Mouse (Mus musculus) MEL (cell line): ENCODE data around the gene Cfdp1. TPM values are rescaled to one million over a fixed set of nuclear protein-coding genes. Genes with fewer than 3 reads are reported as not detected.

Experiments used
- DNase-seq: peaks from one replicate; pipeline ENCODE4 v3.0.0; 2011; ENCODE audit warnings: low read depth, low spot score
- H3K27ac ChIP-seq: 2 replicates; pipeline ENCODE4 v1.5.1; 2012; ENCODE audit warnings: low read depth, mild to moderate bottlenecking, control low read depth, low read length, moderate library complexity; ENCODE audit not compliant: control insufficient read depth
- H3K27me3 ChIP-seq, 2 experiments: fragments of 150-350 bp in 1 of 2; sonication (generic) in 1 of 2; 2 replicates each; pipeline ENCODE4 v1.6.1; 2012; ENCODE audit warnings: low read length in 2 of 2, mild to moderate bottlenecking in 2 of 2, improper control_type of control experiment in 1 of 2, moderate library complexity in 1 of 2; ENCODE audit not compliant: insufficient read depth in 2 of 2, control insufficient read depth in 1 of 2
- H3K36me3 ChIP-seq, 2 experiments: 2 replicates each; pipeline ENCODE4 v1.6.1; 2012 to 2014; ENCODE audit warnings: low read length in 2 of 2, improper control_type of control experiment in 1 of 2, inconsistent platforms in 1 of 2, mild to moderate bottlenecking in 1 of 2; ENCODE audit not compliant: insufficient read depth in 2 of 2, control insufficient read depth in 1 of 2
- H3K4me1 ChIP-seq, 2 experiments: fragments of 150-350 bp in 1 of 2; sonication (generic) in 1 of 2; 2 replicates each; pipeline ENCODE4 v1.6.1; 2012; ENCODE audit warnings: low read length in 2 of 2, improper control_type of control experiment in 1 of 2, mild to moderate bottlenecking in 1 of 2; ENCODE audit not compliant: insufficient read depth in 2 of 2, control insufficient read depth in 1 of 2
- H3K4me3 ChIP-seq, 2 experiments: fragments of 150-350 bp in 1 of 2; sonication (generic) in 1 of 2; 2 replicates each; pipeline ENCODE4 v1.5.1; 2012; ENCODE audit warnings: low read depth in 2 of 2, low read length in 2 of 2, mild to moderate bottlenecking in 2 of 2, moderate library complexity in 2 of 2, control low read depth in 1 of 2, improper control_type of control experiment in 1 of 2; ENCODE audit not compliant: control insufficient read depth in 1 of 2, insufficient read depth in 1 of 2
- H3K79me2 ChIP-seq: 2 replicates; pipeline ENCODE4 v1.6.1; 2012; ENCODE audit warnings: mild to moderate bottlenecking, low read length, moderate library complexity; ENCODE audit not compliant: control insufficient read depth, poor library complexity, insufficient read depth
- H3K9ac ChIP-seq: 2 replicates; pipeline ENCODE4 v1.6.1; 2012; ENCODE audit warnings: low read depth, mild to moderate bottlenecking, control low read depth, low read length, moderate library complexity; ENCODE audit not compliant: control insufficient read depth, poor library complexity, severe bottlenecking
- H3K9me3 ChIP-seq: fragments of 150-350 bp; sonication (generic); replicated peaks from 2 replicates; pipeline ENCODE4 v1.6.1; 2012; ENCODE audit warnings: mild to moderate bottlenecking, low read length, improper control_type of control experiment, moderate library complexity; ENCODE audit not compliant: insufficient read depth
- BHLHE40 ChIP-seq: IDR thresholded peaks from 2 replicates; pipeline ENCODE4 v1.6.1; 2012; ENCODE audit warnings: low read depth, mild to moderate bottlenecking, inconsistent platforms, low read length, improper control_type of control experiment, borderline replicate concordance
- CHD1 ChIP-seq: IDR thresholded peaks from 2 replicates; pipeline ENCODE4 v1.6.1; 2012; ENCODE audit warnings: low read depth, mild to moderate bottlenecking, inconsistent platforms, low read length, improper control_type of control experiment
- CHD2 ChIP-seq: IDR thresholded peaks from 2 replicates; pipeline ENCODE4 v1.6.1; 2011; ENCODE audit warnings: low read length, improper control_type of control experiment
- CTCF ChIP-seq, 3 experiments: IDR thresholded peaks in 2 of 3; conservative IDR thresholded peaks in 1 of 3; 2 replicates each; pipeline ENCODE4 v1.5.1; 2011 to 2012; ENCODE audit warnings: low read length in 3 of 3, low read depth in 2 of 3, mild to moderate bottlenecking in 2 of 3, improper control_type of control experiment in 1 of 3, inconsistent platforms in 1 of 3, mixed read lengths in 1 of 3, moderate library complexity in 1 of 3; ENCODE audit not compliant: control insufficient read depth in 1 of 3, insufficient read depth in 1 of 3, poor library complexity in 1 of 3, severe bottlenecking in 1 of 3
- ELF1 ChIP-seq: IDR thresholded peaks from 2 replicates; pipeline ENCODE4 v1.6.1; 2014; ENCODE audit warnings: low read depth, mild to moderate bottlenecking, inconsistent platforms, low read length, improper control_type of control experiment, moderate library complexity
- EP300 ChIP-seq, 2 experiments: IDR thresholded peaks; 2 replicates each; pipeline ENCODE4 v1.6.1; 2011; ENCODE audit warnings: improper control_type of control experiment in 2 of 2, low read length in 2 of 2, low read depth in 1 of 2, mild to moderate bottlenecking in 1 of 2
- GABPA ChIP-seq: IDR thresholded peaks from 2 replicates; pipeline ENCODE4 v1.6.1; 2012; ENCODE audit warnings: low read depth, mild to moderate bottlenecking, inconsistent platforms, low read length, improper control_type of control experiment, moderate library complexity
- GATA1 ChIP-seq: IDR thresholded peaks from 2 replicates; pipeline ENCODE4 v1.6.1; 2011; ENCODE audit warnings: low read depth, low read length, improper control_type of control experiment
- HCFC1 ChIP-seq: IDR thresholded peaks from 2 replicates; pipeline ENCODE4 v1.6.1; 2012; ENCODE audit warnings: low read depth, mild to moderate bottlenecking, inconsistent platforms, low read length, improper control_type of control experiment, moderate library complexity
- JUND ChIP-seq: IDR thresholded peaks from 2 replicates; pipeline ENCODE4 v1.6.1; 2011; ENCODE audit warnings: low read depth, mild to moderate bottlenecking, improper control_type of control experiment, low read length
- KAT2A ChIP-seq: conservative IDR thresholded peaks from 2 replicates; pipeline ENCODE4 v1.6.1; 2012; ENCODE audit warnings: low read depth, low read length, improper control_type of control experiment, inconsistent platforms
- MAFK ChIP-seq: IDR thresholded peaks from 2 replicates; pipeline ENCODE4 v1.6.1; 2011; ENCODE audit warnings: low read depth, mild to moderate bottlenecking, low read length, improper control_type of control experiment, borderline replicate concordance
- MAX ChIP-seq: IDR thresholded peaks from 2 replicates; pipeline ENCODE4 v1.6.1; 2011; ENCODE audit warnings: low read length, improper control_type of control experiment
- MAZ ChIP-seq: IDR thresholded peaks from 2 replicates; pipeline ENCODE4 v1.6.1; 2012; ENCODE audit warnings: low read depth, mild to moderate bottlenecking, inconsistent platforms, low read length, improper control_type of control experiment
- MEF2A ChIP-seq: IDR thresholded peaks from 2 replicates; pipeline ENCODE4 v1.6.1; 2014; ENCODE audit warnings: low read depth, mild to moderate bottlenecking, inconsistent platforms, low read length, improper control_type of control experiment; ENCODE audit not compliant: poor library complexity, insufficient replicate concordance, severe bottlenecking; ENCODE audit errors: extremely low read depth
- MXI1 ChIP-seq: IDR thresholded peaks from 2 replicates; pipeline ENCODE4 v1.6.1; 2011; ENCODE audit warnings: mild to moderate bottlenecking, low read depth, low read length, improper control_type of control experiment
- MYB ChIP-seq: IDR thresholded peaks from 2 replicates; pipeline ENCODE4 v1.6.1; 2011; ENCODE audit warnings: mild to moderate bottlenecking, low read depth, low read length, improper control_type of control experiment
- NELFE ChIP-seq: IDR thresholded peaks from 2 replicates; pipeline ENCODE4 v1.6.1; 2011; ENCODE audit warnings: low read depth, low read length, improper control_type of control experiment
- RAD21 ChIP-seq: IDR thresholded peaks from 2 replicates; pipeline ENCODE4 v1.6.1; 2011; ENCODE audit warnings: mild to moderate bottlenecking, low read depth, low read length, improper control_type of control experiment
- RCOR1 ChIP-seq: IDR thresholded peaks from 2 replicates; pipeline ENCODE4 v1.6.1; 2012; ENCODE audit warnings: low read depth, mild to moderate bottlenecking, inconsistent platforms, low read length, improper control_type of control experiment
- SMC3 ChIP-seq: IDR thresholded peaks from 2 replicates; pipeline ENCODE4 v1.6.1; 2011; ENCODE audit warnings: low read depth, low read length, improper control_type of control experiment
- TAL1 ChIP-seq: IDR thresholded peaks from 2 replicates; pipeline ENCODE4 v1.6.1; 2012; ENCODE audit warnings: mild to moderate bottlenecking, inconsistent platforms, low read length, moderate library complexity, mixed read lengths
- TBP ChIP-seq: IDR thresholded peaks from 2 replicates; pipeline ENCODE4 v1.8.0; 2011; ENCODE audit warnings: low read depth, low read length, improper control_type of control experiment
- TCF12 ChIP-seq: IDR thresholded peaks from 2 replicates; pipeline ENCODE4 v1.6.1; 2014; ENCODE audit warnings: low read depth, mild to moderate bottlenecking, inconsistent platforms, low read length, improper control_type of control experiment, moderate library complexity
- UBTF ChIP-seq: IDR thresholded peaks from 2 replicates; pipeline ENCODE4 v1.6.1; 2012; ENCODE audit warnings: low read depth, mild to moderate bottlenecking, inconsistent platforms, low read length, improper control_type of control experiment, moderate library complexity, borderline replicate concordance; ENCODE audit not compliant: insufficient read depth
- USF2 ChIP-seq, 2 experiments: IDR thresholded peaks; 2 replicates each; pipeline ENCODE4 v1.6.1; 2011 to 2012; ENCODE audit warnings: improper control_type of control experiment in 2 of 2, low read length in 2 of 2, borderline replicate concordance in 1 of 2, inconsistent platforms in 1 of 2, low read depth in 1 of 2, mild to moderate bottlenecking in 1 of 2; ENCODE audit not compliant: insufficient read depth in 1 of 2
- ZKSCAN1 ChIP-seq: IDR thresholded peaks from 2 replicates; pipeline ENCODE4 v1.6.1; 2012; ENCODE audit warnings: low read depth, mild to moderate bottlenecking, inconsistent platforms, low read length, improper control_type of control experiment, moderate library complexity
- ZMIZ1 ChIP-seq: IDR thresholded peaks from 2 replicates; pipeline ENCODE4 v1.6.1; 2012; ENCODE audit warnings: low read depth, mild to moderate bottlenecking, inconsistent platforms, low read length, improper control_type of control experiment, moderate library complexity
- ZNF384 ChIP-seq: IDR thresholded peaks from 2 replicates; pipeline ENCODE4 v1.6.1; 2012; ENCODE audit warnings: low read depth, mild to moderate bottlenecking, inconsistent platforms, low read length, improper control_type of control experiment
- polyA plus RNA-seq, 2 experiments: library from polyadenylated mRNA; stranded (reverse) in 1 of 2; unstranded in 1 of 2; fragments of >175 nt in 1 of 2; fragments of >200 nt in 1 of 2; gene quantifications; 2 replicates each; pipeline versions ENCODE4 v1.2.1 to v1.2.4; 2012; ENCODE audit warnings: low replicate concordance in 2 of 2, low read depth in 1 of 2; ENCODE audit not compliant: insufficient read length in 2 of 2, insufficient read depth in 1 of 2, missing spikeins in 1 of 2
- total RNA-seq: library from RNA; depleted of rRNA; stranded (reverse); fragments of 300-350 nt; gene quantifications from 2 replicates; pipeline ENCODE4 v1.2.3, GENCODE M21; 2012

Cfdp1 gene
- total and polyA plus RNA-seq, 3 experiments: 185 to 214 TPM; not detected in 1

DNA sequence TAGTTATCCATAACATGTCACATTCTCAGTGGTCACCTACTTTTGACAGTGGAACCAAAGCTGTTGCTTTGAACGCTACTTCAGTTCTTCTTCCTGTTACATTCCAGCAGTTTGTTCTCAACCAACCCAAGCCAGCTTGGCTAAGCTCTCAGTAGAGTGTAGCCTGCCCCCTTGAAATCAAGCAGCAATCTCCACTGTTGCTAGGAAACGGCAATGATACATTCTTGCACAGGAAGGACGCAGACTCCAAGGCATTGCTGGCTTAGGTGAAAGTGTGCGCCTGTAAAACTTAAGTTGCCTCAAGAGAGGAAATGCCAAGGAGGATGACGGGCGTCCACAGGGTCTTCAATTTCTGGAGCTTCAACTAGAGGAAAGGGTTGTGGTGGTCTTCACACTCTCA is 11.8 kb upstream of the Cfdp1 start:
- no peak for TF ChIP-seq MEF2A
- no peak for TF ChIP-seq MXI1
- no peak for TF ChIP-seq ZMIZ1
- no peak for TF ChIP-seq MAZ
- no peak for TF ChIP-seq MYB
- TF ChIP-seq KAT2A: no peak
- TF ChIP-seq NELFE: no peak
- TF ChIP-seq MAX: no peak
- no peak for TF ChIP-seq RCOR1
- TF ChIP-seq HCFC1: no peak
- no peak for TF ChIP-seq TCF12
- no peak for TF ChIP-seq CHD1
- no peak for TF ChIP-seq JUND
- no peak for TF ChIP-seq RAD21
- TF ChIP-seq EP300 (IDR thresholded peaks at IDR 0.05; ENCODE audit: low read depth in 1 of 2, low read length in 2 of 2): no peak
- TF ChIP-seq BHLHE40: no peak
- no peak for TF ChIP-seq ZKSCAN1
- TF ChIP-seq GABPA: no peak
- TF ChIP-seq CHD2: no peak
- no peak for TF ChIP-seq TBP
- TF ChIP-seq, all 39 proteins: peak for 0
- H3K4me1 ChIP-seq: peaks cover 2 to 3% of the 10 kb centered on the region in 2 experiments; a peak in 3 of 4 replicates

DNA sequence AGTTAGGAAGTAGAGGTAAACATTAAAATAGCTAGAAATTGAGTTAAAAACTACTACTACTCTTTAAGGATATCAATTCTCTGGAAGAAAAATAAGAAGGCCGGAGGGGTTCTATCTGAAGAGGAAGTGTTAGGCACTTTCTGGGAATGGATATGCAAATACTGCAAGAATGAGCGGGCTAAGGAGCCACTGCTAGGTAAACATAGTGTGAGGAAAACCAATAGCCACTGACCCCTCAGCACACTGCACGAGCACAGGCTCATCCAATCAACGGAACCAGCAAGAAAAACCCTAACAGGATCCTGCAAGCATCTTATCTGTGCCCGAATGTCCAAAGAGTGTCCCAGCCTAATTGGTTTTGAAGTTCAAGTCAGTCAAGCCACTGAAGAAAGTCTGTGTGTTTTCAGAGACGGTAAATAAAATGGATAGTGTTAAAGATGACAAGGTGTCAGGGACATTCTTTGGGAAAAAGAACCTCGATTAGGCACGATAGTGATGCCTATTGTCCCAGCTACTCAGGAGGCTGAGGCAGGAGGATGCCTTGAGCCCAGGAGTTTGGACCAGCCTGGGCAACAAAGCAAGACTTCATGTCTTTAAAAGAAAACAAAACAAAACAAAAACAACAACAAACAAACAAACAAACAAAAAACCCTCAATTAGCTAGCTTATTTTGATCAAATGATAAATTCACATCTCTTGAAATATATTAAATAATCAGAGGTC is 11.2 kb upstream of the Cfdp1 start:
- TF ChIP-seq BHLHE40 (no peak), GATA1 (no peak), MAFK (no peak), MYB (no peak), CTCF (IDR thresholded peaks at IDR 0.05 in 2 of 3, conservative IDR thresholded peaks at IDR 0.05 in 1 of 3; ENCODE audit: control insufficient read depth in 1 of 3, insufficient read depth in 1 of 3, low read depth in 2 of 3, low read length in 3 of 3, poor library complexity in 1 of 3, severe bottlenecking in 1 of 3) (no peak), ELF1 (no peak), ZMIZ1 (no peak), GABPA (no peak), CHD2 (no peak), MEF2A (no peak), MAZ (no peak), CHD1 (no peak), UBTF (no peak), USF2 (IDR thresholded peaks at IDR 0.05; ENCODE audit: borderline replicate concordance in 1 of 2, insufficient read depth in 1 of 2, low read depth in 1 of 2, low read length in 2 of 2) (no peak), RAD21 (no peak), ZNF384 (no peak), TAL1 (no peak), SMC3 (no peak), RCOR1 (no peak)

More for the DNA sequence above, 11.8 kb upstream of the Cfdp1 start:
- no peaks in the 10 kb centered on the region for H3K79me2 ChIP-seq
- no peaks in the 10 kb centered on the region for H3K27me3 ChIP-seq
- no peak overlapping the region for H3K9ac ChIP-seq
- H3K36me3 ChIP-seq: peaks cover 0 to 3% of the 10 kb centered on the region in 2 experiments; a peak in 2 of 4 replicates
- no peak overlapping the region for H3K27ac ChIP-seq
- DNase-seq: no peak
- no peaks in the 10 kb centered on the region for H3K9me3 ChIP-seq
- H3K4me3 ChIP-seq: no peak overlapping the region

More for the DNA sequence above, 11.2 kb upstream of the Cfdp1 start:
- no peak overlapping the region for H3K4me3 ChIP-seq
- H3K9me3 ChIP-seq: no peaks in the 10 kb centered on the region
- no peaks in the 10 kb centered on the region for H3K79me2 ChIP-seq
- H3K4me1 ChIP-seq: no peaks in the 10 kb centered on the region
- H3K9ac ChIP-seq: no peak overlapping the region
- no peak overlapping the region for H3K27ac ChIP-seq
- DNase-seq: no peak
- no peaks in the 10 kb centered on the region for H3K36me3 ChIP-seq
- H3K27me3 ChIP-seq: no peaks in the 10 kb centered on the region
